Mouse (Mus musculus): ENCODE data around the gene Gm42791.

Gene Gm42791

DNA sequence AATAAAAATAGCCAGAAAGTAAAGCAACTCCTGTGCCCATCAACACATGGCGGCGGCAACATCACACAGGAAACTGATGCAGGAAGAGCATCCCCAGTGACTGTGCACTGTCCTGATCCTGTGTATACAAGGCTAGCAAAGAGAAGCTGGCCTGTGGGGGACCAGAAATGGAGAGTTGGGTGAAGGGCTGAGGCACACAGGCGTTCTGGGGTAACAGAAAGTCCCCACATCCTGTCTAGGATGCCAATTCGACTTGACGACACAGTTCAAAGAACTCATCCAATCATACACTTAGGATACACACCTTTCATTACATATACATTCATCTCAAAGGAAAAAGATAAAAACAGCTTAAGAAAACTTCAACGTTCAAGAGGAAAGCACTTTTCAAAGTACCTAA, 106.9 kb downstream of the Gm42791 start:
- in situ Hi-C loops (cut with MboI, MseI): no loop called here

- in situ Hi-C loops (cut with MboI, MseI): no loop called here
Measured at GRCm38 (mm10) chr5:148885821-148886609, 108.9 kb downstream of the Gm42791 start.

- in situ Hi-C loops (cut with MboI, MseI): no loop called here
Measured at GRCm38 (mm10) chr5:148883671-148884070, 111.3 kb downstream of the Gm42791 start.

DNA sequence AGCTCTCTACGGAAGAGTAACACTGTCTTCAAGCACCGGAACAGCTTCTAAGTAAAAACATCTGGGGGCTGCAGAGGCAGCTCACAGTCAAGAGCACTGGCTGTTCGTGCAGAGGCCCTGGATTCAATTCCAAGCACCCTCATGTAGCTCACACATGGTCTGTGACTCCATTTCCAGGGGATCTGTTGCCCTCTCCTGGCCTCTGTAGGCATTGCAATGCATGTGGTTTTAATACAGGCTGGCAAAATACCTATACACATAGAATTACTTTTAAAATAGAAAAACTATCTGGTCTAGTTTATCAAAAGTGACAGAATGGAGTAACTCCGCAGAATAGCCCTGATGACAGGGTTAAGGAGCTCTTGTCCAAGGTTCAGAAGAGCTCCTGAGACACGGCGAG, 115.7 kb downstream of the Gm42791 start:
- in situ Hi-C loops (cut with MboI, MseI): no loop called here

DNA sequence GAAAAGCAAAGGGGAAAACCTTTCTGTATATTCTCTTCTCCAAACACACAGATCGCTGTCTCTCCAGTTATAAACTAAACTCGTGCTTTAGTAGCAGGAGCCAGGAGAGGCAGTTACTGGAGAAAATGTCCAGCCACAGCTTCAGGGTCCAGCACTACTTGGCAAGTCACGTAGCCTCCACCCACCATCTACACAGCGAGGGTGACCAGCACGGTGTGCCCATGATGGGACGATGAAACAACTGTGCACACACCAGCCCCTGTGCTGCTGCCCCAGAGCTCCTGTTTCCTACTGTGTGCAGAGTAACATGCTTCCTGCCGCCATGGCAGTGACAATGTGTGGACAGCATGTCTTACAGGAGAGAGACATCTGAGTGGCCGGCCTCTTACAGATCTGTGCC, 121.8 kb downstream of the Gm42791 start:
- in situ Hi-C loops (cut with MboI, MseI): no loop called here

GRCm38 (mm10) chr5:148869583-148869982, 125.4 kb downstream of the Gm42791 start:
- in situ Hi-C loops (cut with MboI, MseI): no loop called here

DNA sequence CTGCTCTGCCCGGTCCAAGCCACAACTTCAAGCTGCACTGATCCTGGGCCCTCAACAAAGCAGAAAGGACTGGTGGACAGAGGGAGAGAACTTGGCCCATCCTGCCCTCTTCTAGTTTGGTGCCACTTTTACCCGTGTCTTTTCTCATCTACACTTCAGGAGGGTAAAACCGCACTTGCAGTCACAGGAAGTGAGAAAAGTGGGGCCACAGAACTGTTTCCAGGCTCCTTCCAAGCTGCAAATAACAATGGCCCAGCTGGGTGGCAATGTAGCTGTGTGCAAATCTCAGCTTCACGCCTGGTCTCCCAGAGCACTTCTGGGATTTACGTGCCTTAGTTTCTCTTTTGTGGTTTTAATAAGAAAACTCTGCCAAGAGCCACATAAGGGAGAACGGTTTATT, 127.2 kb downstream of the Gm42791 start:
- in situ Hi-C loops (cut with MboI, MseI): no loop called here

DNA sequence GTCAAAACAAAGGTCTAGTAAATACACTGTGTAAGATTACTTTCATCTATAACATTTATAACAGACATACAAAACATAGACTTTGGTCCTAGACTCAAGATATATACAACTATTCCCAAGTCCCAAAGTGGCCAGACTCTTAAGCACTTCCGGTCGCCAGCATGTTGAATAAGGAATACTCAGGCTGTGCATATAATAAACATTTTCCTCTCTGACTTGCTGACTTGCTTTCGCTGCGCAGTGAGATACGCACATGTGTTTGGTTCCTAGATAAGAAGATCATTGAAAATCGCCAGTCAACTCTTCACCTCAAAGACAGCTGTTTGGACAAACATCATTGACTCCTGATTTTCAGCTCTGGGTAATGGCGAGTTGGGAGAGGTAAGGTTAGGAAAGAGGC, 127.8 kb downstream of the Gm42791 start:
- in situ Hi-C loops (cut with MboI, MseI): no loop called here

- in situ Hi-C loops (cut with MboI, MseI): no loop called here
Measured at GRCm38 (mm10) chr5:148866571-148866970, 128.4 kb downstream of the Gm42791 start.

DNA sequence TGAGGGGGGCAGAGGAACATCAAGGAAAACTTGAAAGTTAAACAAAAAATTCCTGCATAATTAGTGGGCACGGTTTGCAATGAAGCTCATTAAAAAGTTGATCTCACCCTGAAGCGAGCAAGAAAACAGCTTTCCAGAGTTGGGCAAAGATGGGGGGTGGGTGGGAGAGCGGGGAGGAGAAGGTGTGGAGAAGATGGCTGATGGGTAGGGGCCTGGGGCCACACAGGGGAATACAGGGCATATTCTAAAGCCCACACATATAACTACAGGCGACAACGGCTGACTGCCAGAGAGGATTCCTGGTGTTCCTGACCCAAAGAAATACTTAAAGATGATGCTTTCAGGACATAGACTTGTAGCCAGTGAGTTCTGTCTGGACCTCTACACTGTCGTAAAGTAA, 131.5 kb downstream of the Gm42791 start:
- in situ Hi-C loops (cut with MboI, MseI): no loop called here

DNA sequence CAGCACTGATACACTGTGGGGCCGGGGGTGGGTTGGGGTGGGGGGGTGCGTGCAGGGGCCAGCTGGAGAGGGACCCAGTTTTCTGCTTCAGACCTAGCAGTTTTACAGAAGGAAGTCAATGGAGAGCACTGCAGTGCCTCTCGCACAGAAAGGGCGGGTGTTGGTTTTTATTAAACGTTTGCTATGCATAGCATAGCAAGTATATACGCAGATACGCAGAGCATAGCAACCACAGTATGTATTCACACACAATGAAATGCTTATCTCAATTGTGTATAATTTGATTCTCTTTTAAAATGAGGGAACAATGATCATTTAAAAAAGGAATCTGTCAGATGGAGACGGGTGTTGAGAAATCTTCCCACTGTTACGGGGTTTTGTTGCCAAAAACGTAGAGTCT, 132.1 kb downstream of the Gm42791 start:
- in situ Hi-C loops (cut with MboI, MseI): no loop called here

GRCm38 (mm10) chr5:148862136-148862535, 132.8 kb downstream of the Gm42791 start:
- in situ Hi-C loops (cut with MboI, MseI): no loop called here

DNA sequence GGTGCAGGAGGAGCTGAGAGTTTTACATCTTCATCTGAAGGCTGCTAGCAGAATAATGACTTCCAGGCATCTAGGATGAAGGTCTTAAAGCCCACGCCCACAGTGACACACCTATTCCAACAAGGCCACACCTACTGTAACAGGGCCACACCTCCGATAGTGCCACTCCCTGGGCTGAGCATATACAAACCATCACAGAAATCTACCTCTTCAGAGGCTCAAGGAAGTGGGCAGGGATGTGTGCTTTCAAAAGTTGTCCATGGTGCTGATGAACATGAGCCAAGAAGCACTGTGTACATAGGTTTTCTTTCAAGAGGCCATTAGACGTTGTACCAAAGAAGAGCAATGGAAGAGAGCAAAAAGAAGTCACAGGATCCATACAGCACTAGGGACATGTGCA, 137.4 kb downstream of the Gm42791 start:
- in situ Hi-C loops (cut with MboI, MseI): no loop called here

DNA sequence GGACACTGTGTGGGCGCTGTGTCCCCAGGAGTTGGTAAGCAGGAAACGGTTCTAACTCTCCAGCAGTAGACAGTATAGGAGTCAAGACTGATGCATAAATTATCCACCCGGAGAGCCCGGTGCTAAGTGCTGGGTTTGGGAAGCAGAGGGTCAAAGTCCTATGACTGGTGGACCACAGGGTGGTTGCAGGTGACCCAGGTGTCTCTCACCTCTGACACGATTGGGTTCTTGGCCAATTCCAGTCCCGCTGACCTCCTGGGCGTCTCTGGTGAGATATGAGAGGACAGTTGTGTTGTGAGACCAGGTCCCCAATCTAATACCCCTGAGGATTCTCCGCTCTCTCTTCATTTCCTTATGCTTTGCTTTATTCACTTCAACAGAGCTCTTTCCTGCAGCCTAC, 139.9 kb downstream of the Gm42791 start:
- in situ Hi-C loops (cut with MboI, MseI): no loop called here

DNA sequence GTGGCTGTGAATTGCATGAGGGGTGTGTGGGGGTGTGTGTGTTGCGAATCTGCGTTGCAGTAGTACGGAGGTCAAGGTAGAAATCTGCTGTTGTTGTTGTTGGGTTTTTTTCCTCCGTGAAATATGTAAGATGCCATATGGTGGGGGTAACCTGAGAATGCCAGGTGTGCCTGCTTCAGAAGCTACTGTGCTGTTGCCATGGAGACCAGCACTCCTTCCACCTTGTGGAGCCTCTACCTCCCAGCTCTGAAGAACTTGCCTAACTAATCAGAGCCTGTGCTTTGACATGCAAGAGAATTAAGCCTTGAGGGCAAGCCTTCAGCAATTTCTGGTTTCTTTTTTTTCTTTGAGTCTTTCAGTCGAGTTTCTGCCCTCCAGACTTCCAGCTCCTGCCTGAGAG, 140.8 kb downstream of the Gm42791 start:
- in situ Hi-C loops (cut with MboI, MseI): no loop called here

DNA sequence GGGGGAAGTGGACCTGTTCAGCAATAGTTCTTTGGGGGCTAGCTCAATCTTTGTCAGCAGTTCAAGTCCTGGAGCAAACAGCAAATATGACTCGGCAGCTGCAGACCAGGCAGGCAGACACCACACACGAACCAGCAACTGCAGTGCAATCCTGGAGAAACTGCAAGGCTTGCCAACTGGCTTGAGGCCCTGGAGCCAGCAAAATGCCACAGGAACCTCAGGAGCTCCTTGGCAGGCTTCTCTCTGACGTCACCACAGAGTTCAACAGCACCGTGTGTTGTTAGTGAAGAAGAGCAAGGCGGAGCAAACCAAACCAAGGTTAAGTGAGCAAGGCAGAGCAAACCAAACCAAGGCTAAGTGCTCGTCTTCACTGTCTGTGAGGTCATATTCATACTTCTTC, 145.4 kb downstream of the Gm42791 start:
- in situ Hi-C loops (cut with MboI, MseI): no loop called here

GRCm38 (mm10) chr5:148847032-148847431, 147.9 kb downstream of the Gm42791 start:
- in situ Hi-C loops (cut with MboI, MseI): no loop called here

All from regulatory T cell (primary cell).